Mouse (Mus musculus) heart, adult 8-10 months (tissue): ENCODE data around the gene Sptb. TPM values are rescaled to one million over a fixed set of nuclear protein-coding genes. Genes with fewer than 3 reads are reported as not detected.
A peak's percentile ranks its signal among the peaks of the same experiment; 100 is the strongest.

Experiments used
- DNase-seq: peaks from one replicate; pipeline ENCODE4 v3.0.0; 2022; ENCODE audit warnings: low spot score
- total RNA-seq, 4 experiments: library from RNA; stranded (reverse); gene quantifications; 2 replicates each; pipeline ENCODE4 v1.2.4; 2022

Gene Sptb
- total RNA-seq, 4 experiments from 2014 or later: 91.9 to 98.2 (median 95.8) TPM

DNA sequence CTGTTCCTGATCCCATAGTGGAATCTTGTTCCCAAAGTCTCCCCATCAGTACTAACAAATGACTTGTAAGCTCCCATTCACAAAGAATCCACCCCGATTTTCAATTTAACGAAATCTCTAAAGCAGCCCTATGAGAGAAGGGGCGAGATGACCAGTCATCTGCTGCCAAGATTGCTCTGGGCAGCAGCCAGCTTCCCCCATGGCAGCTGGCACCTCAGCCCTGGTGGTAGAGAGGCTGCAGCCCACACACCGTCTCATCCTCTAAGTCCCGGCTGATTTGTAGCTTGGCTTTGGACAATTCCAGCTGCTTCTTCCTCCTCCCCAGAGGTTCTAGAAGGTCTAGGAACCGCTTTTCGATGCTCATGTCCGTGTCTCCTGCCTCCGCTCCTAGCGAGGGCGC is 102.1 kb downstream of the Sptb start:
- no peak for DNase-seq

GRCm38 (mm10) chr12:76605837-76606236 is 104.5 kb downstream of the Sptb start:
- no peak for DNase-seq

GRCm38 (mm10) chr12:76604546-76604945 is 105.8 kb downstream of the Sptb start:
- no peak for DNase-seq

- no peak for DNase-seq
These were observed 106.6 kb downstream of the Sptb start for GRCm38 (mm10) chr12:76603779-76604178.

GRCm38 (mm10) chr12:76598196-76598928 is 112.0 kb downstream of the Sptb start:
- no peak for DNase-seq

DNA sequence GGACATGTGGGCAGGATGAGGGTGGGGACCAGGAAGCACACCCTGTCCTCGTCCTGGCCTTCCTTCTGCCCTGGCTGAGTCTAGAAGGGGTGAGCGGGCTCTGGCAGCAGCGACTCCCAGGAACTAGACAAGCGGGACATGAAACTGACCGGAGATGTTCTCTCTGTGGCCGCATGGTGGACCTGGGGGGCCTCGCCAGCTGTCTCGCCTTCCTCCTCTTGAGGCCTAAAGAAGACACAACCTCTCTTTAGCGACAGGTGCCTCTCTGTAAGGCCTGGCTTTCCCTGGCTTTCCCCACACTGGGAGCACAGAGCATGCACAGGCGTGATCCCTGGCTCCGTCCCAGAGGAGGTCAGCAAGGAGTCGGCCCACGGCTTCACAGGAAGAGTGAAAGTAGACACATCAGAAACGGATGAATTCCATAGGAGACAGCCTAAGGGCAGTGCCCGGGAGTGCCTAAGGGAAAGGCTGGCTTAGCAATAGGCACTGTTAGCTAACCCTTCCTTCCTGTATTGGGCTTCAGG is 112.7 kb downstream of the Sptb start:
- no peak for DNase-seq

DNA sequence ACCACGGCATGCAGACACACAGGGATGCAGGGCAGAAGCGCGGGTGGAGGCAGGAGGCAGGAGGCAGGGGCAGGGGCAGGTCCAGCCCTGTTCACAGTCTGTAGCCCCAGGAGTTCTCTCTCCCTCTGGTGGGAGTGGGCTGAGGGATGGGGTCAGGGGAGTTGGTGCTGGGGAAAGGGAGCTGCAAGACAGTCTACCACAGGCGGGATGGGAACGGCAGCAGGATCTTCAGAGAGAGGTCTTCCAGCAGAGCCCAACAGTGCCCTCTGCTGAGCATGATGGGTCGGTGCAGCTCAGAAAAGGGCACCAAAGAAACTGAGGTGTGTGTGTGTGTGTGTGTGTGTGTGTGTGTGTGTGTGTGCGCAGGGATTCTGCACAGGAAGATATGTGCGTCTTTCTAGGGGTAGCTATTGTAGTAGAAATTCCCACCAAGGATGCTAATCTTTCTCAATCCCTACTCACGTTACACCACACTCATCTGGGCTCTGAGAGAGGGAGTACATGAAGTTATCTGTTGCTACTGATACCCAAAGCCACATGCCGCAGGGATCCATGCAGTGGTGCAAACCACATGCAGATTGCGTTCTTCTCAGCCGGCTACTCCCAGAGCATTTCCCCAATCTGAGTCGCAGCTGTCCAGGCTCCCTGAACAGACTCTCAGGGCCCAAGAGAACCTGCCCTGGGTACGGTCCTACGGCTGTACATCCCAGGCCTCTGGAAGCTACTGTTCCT is 113.9 kb downstream of the Sptb start:
- peak; percentile 75 for DNase-seq

GRCm38 (mm10) chr12:76595830-76596229 is 114.5 kb downstream of the Sptb start:
- no peak for DNase-seq

GRCm38 (mm10) chr12:76594556-76594955 is 115.8 kb downstream of the Sptb start:
- DNase-seq: no peak

- peak; percentile 86 for DNase-seq
These were observed 116.5 kb downstream of the Sptb start for GRCm38 (mm10) chr12:76593839-76594322.

- no peak for DNase-seq
These were observed 117.1 kb downstream of the Sptb start for GRCm38 (mm10) chr12:76593254-76593653.

DNA sequence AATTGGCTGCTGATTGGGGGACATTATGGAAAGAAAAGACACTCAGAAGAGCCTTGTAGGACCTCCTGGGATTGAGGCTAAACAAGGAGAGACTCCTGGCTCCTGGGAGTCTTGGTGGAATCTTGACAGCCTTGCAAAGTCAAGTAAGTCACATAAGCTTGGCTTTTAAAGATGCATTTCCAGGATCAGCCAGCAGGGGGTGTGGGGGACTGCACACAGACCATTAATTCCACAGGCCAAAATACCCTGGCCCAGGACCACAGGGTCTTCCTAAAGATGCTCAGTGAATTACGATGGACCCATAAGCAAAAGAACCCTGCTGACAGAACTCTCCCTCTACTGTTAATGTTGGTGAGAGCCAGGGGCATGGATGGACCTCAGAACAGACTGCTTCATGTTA is 118.1 kb downstream of the Sptb start:
- DNase-seq: no peak

- no peak for DNase-seq
These were observed 119.3 kb downstream of the Sptb start for GRCm38 (mm10) chr12:76591037-76591436.

- peak; percentile 68 for DNase-seq
These were observed 120.8 kb downstream of the Sptb start for GRCm38 (mm10) chr12:76589531-76589930.

DNA sequence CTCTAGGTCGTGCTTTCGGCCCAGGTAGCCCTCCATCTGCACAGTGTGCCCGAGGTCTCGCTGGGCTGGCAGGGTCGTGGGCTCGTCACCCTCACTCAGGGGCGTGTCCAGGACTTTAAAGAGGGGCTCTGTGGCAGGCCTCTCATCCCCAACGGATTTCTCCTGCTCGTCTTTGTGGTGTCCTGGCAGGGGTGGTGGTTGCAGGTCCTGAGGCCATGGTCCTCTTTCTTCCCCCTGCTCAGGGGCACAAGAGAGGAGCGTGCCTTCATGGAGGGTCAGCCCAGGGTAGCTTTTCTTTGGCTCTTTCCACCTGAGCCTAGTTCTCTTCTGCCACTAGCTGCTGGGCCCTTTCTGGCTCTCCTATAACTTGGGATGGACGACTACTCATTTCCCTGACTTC is 123.0 kb downstream of the Sptb start:
- DNase-seq: no peak

GRCm38 (mm10) chr12:76585028-76585427 is 125.3 kb downstream of the Sptb start:
- no peak for DNase-seq

- DNase-seq: no peak
These were observed 126.9 kb downstream of the Sptb start for GRCm38 (mm10) chr12:76583454-76583853.

- no peak for DNase-seq
These were observed 127.5 kb downstream of the Sptb start for GRCm38 (mm10) chr12:76582841-76583240.

GRCm38 (mm10) chr12:76582139-76582538 is 128.2 kb downstream of the Sptb start:
- no peak for DNase-seq

- DNase-seq: no peak
These were observed 130.5 kb downstream of the Sptb start for GRCm38 (mm10) chr12:76579806-76580205.

- DNase-seq: no peak
These were observed 131.9 kb downstream of the Sptb start for GRCm38 (mm10) chr12:76578465-76578864.

- no peak for DNase-seq
These were observed 132.5 kb downstream of the Sptb start for GRCm38 (mm10) chr12:76577858-76578257.

DNA sequence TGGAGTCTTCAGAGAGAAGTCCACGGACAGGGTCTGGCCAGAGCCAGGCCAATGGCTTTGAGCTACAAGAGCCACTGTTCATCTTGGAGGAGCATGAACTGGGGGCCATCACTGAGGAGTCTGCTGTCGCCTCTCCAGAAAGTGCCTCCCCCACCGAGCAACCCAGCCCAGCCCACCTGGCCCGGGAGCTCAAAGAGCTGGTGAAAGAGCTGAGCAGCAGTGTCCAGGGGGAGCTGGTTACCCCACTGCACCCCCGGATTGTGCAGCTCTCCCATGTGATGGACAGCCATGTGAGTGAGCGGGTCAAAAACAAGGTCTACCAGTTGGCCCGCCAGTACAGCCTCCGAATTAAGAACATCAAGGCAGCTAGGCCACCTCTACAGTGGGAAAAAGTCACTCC is 133.5 kb downstream of the Sptb start:
- DNase-seq: no peak
